Mouse (Mus musculus): ENCODE results near the gene Arhgap15. TPM values are rescaled to one million over a fixed set of nuclear protein-coding genes. Genes with fewer than 3 reads are reported as not detected.

The Arhgap15 gene
- polyA plus RNA-seq, 2 experiments, result 2.5 to 5.6 TPM

GRCm38 (mm10) chr2:44399191-44399926 lies 650.7 kb downstream of the Arhgap15 start:
- H3K9me3 ChIP-seq (ENCODE audit: control insufficient read depth, low read length), result no peaks in the 10 kb centered on the region
- H3K27ac ChIP-seq, result no peak overlapping the region
- DNase-seq (ENCODE audit: low read depth in 3 of 3, low spot score in 3 of 3) (no peak), ATAC-seq (ENCODE audit: insufficient read depth) (no peak)
- no peak overlapping the region for H3K4me3 ChIP-seq (ENCODE audit: insufficient read depth in 1 of 2, low read depth in 2 of 2, low read length in 2 of 2)
- H3K4me1 ChIP-seq (replicated peaks; ENCODE audit: control insufficient read depth in 2 of 2, insufficient read depth in 2 of 2, low read length in 1 of 2), result no peaks in the 10 kb centered on the region
- no peak overlapping the region for H3K4me2 ChIP-seq (ENCODE audit: low read depth)
- no peaks in the 10 kb centered on the region for H3K36me3 ChIP-seq (replicated peaks; ENCODE audit: control insufficient read depth, insufficient read depth, low read depth)
- H3K9ac ChIP-seq (replicated peaks), result no peak overlapping the region
- no peaks in the 10 kb centered on the region for H3K27me3 ChIP-seq (ENCODE audit: control insufficient read depth, insufficient read depth, low read length)
- TF ChIP-seq EP300 (IDR thresholded peaks at IDR 0.05; ENCODE audit: low read depth), result no peak
- TF ChIP-seq CTCF (IDR thresholded peaks at IDR 0.05; ENCODE audit: low read depth), result no peak

DNA sequence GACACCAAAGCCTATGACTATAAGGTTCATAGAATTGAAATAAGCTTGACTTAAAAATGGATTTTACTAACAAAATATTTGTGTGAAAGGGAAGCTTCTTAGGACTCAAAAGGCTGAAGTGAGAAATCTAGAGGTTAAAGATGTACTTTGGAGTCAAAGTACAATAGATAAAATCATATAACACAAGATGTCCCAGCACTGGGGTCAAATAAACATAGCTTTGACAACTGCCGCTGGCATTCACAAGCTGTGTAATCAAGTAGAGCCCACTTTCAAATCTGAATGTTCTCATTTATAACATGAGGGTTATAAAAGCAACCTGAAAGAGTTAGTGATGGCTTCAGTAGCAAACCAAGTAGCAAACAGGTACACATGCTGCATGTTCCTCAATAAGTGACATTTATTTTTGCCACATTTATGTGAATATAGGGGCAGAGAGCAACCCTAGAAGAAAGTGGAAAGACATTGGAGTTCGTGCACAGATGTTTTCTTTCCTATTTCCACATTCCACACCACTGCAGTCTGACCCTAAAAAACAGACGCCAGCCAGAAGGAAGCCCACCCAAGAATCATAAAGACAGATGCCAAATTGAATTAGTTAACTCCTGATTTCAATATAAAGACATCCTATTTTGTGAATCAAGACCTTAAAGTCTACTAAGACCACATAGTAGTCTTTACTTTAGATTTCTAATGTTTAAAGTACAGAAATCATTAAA lies 653.2 kb downstream of the Arhgap15 start:
- no peak overlapping the region for H3K9ac ChIP-seq (replicated peaks)
- H3K36me3 ChIP-seq (replicated peaks; ENCODE audit: control insufficient read depth, insufficient read depth, low read depth), result no peaks in the 10 kb centered on the region
- ATAC-seq (ENCODE audit: insufficient read depth) (no peak), DNase-seq (ENCODE audit: low read depth in 3 of 3, low spot score in 3 of 3) (no peak)
- H3K4me3 ChIP-seq (ENCODE audit: insufficient read depth in 1 of 2, low read depth in 2 of 2, low read length in 2 of 2), result no peak overlapping the region
- no peaks in the 10 kb centered on the region for H3K9me3 ChIP-seq (ENCODE audit: control insufficient read depth, low read length)
- WGBS (ENCODE audit: insufficient replicate concordance), result 57% methylated on average over 3 of the region's 3 CpGs
- H3K27ac ChIP-seq, result no peak overlapping the region
- no peak for TF ChIP-seq EP300 (IDR thresholded peaks at IDR 0.05; ENCODE audit: low read depth)
- no peak for TF ChIP-seq CTCF (IDR thresholded peaks at IDR 0.05; ENCODE audit: low read depth)
- H3K27me3 ChIP-seq (ENCODE audit: control insufficient read depth, insufficient read depth, low read length), result no peaks in the 10 kb centered on the region
- no peak overlapping the region for H3K4me2 ChIP-seq (ENCODE audit: low read depth)
- no peaks in the 10 kb centered on the region for H3K4me1 ChIP-seq (replicated peaks; ENCODE audit: control insufficient read depth in 2 of 2, insufficient read depth in 2 of 2, low read length in 1 of 2)

DNA sequence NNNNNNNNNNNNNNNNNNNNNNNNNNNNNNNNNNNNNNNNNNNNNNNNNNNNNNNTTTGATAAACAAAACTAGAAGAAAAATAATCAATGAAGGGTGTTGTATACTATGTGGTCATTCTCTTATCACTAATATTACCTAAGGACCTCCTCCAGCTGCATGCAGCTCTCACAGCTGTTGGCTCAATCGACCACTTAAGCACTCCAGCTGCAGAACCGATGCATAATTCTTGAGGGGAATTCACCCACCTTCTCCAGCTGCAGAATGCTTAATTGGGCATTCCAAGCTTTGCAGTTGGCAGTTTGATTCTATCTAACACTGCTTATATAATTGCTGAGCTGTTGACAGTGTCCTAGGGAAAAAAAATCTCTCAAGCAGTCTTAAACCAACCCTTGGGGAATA lies 663.0 kb downstream of the Arhgap15 start:
- Histone ChIP-seq H3K36me3 (replicated peaks; ENCODE audit: control insufficient read depth, insufficient read depth, low read depth) (no peaks in the 10 kb centered on the region), H3K27ac (no peak overlapping the region), H3K9me3 (ENCODE audit: control insufficient read depth, low read length) (no peaks in the 10 kb centered on the region), H3K9ac (replicated peaks) (no peak overlapping the region), H3K4me2 (ENCODE audit: low read depth) (no peak overlapping the region), H3K4me3 (ENCODE audit: insufficient read depth in 1 of 2, low read depth in 2 of 2, low read length in 2 of 2) (no peak overlapping the region), H3K4me1 (replicated peaks; ENCODE audit: control insufficient read depth in 2 of 2, insufficient read depth in 2 of 2, low read length in 1 of 2) (no peaks in the 10 kb centered on the region), H3K27me3 (ENCODE audit: control insufficient read depth, insufficient read depth, low read length) (no peaks in the 10 kb centered on the region)
- no peak for ATAC-seq (ENCODE audit: insufficient read depth)
- DNase-seq (ENCODE audit: low read depth in 3 of 3, low spot score in 3 of 3), result no peak
- TF ChIP-seq EP300 (IDR thresholded peaks at IDR 0.05; ENCODE audit: low read depth) (no peak), CTCF (IDR thresholded peaks at IDR 0.05; ENCODE audit: low read depth) (no peak)
- WGBS (ENCODE audit: insufficient replicate concordance), result 49% methylated on average over 2 of the region's 2 CpGs

- Histone ChIP-seq H3K36me3 (replicated peaks; ENCODE audit: control insufficient read depth, insufficient read depth, low read depth) (no peaks in the 10 kb centered on the region), H3K9me3 (ENCODE audit: control insufficient read depth, low read length) (no peaks in the 10 kb centered on the region), H3K4me2 (ENCODE audit: low read depth) (no peak overlapping the region), H3K27me3 (ENCODE audit: control insufficient read depth, insufficient read depth, low read length) (no peaks in the 10 kb centered on the region), H3K27ac (no peak overlapping the region), H3K9ac (replicated peaks) (no peak overlapping the region), H3K4me3 (ENCODE audit: insufficient read depth in 1 of 2, low read depth in 2 of 2, low read length in 2 of 2) (no peak overlapping the region), H3K4me1 (replicated peaks; ENCODE audit: control insufficient read depth in 2 of 2, insufficient read depth in 2 of 2, low read length in 1 of 2) (no peaks in the 10 kb centered on the region)
- ATAC-seq (ENCODE audit: insufficient read depth) (no peak), DNase-seq (ENCODE audit: low read depth in 3 of 3, low spot score in 3 of 3) (no peak)
- 69% methylated on average over 4 of the region's 4 CpGs for WGBS (ENCODE audit: insufficient replicate concordance)
- no peak for TF ChIP-seq EP300 (IDR thresholded peaks at IDR 0.05; ENCODE audit: low read depth)
- no peak for TF ChIP-seq CTCF (IDR thresholded peaks at IDR 0.05; ENCODE audit: low read depth)
These were observed 667.7 kb downstream of the Arhgap15 start for GRCm38 (mm10) chr2:44416331-44416730.

- no peak overlapping the region for H3K9ac ChIP-seq (replicated peaks)
These were observed 671.1 kb downstream of the Arhgap15 start for GRCm38 (mm10) chr2:44419547-44420225.

More at GRCm38 (mm10) chr2:44419547-44420225, 671.1 kb downstream of the Arhgap15 start:
- no peak overlapping the region for H3K27ac ChIP-seq
- no peaks in the 10 kb centered on the region for H3K9me3 ChIP-seq (ENCODE audit: control insufficient read depth, low read length)
- TF ChIP-seq EP300 (IDR thresholded peaks at IDR 0.05; ENCODE audit: low read depth) (no peak), CTCF (IDR thresholded peaks at IDR 0.05; ENCODE audit: low read depth) (no peak)
- no peak for DNase-seq (ENCODE audit: low read depth in 3 of 3, low spot score in 3 of 3)
- H3K4me3 ChIP-seq (ENCODE audit: insufficient read depth in 1 of 2, low read depth in 2 of 2, low read length in 2 of 2), result no peak overlapping the region
- H3K27me3 ChIP-seq (ENCODE audit: control insufficient read depth, insufficient read depth, low read length), result no peaks in the 10 kb centered on the region
- no peak overlapping the region for H3K4me2 ChIP-seq (ENCODE audit: low read depth)
- ATAC-seq (ENCODE audit: insufficient read depth), result no peak
- H3K36me3 ChIP-seq (replicated peaks; ENCODE audit: control insufficient read depth, insufficient read depth, low read depth), result no peaks in the 10 kb centered on the region
- 67% methylated on average over 4 of the region's 4 CpGs for WGBS (ENCODE audit: insufficient replicate concordance)
- no peaks in the 10 kb centered on the region for H3K4me1 ChIP-seq (replicated peaks; ENCODE audit: control insufficient read depth in 2 of 2, insufficient read depth in 2 of 2, low read length in 1 of 2)
